Comparison of ENCODE assay signal across 9 mouse cellular contexts in the genomic region with DNA sequence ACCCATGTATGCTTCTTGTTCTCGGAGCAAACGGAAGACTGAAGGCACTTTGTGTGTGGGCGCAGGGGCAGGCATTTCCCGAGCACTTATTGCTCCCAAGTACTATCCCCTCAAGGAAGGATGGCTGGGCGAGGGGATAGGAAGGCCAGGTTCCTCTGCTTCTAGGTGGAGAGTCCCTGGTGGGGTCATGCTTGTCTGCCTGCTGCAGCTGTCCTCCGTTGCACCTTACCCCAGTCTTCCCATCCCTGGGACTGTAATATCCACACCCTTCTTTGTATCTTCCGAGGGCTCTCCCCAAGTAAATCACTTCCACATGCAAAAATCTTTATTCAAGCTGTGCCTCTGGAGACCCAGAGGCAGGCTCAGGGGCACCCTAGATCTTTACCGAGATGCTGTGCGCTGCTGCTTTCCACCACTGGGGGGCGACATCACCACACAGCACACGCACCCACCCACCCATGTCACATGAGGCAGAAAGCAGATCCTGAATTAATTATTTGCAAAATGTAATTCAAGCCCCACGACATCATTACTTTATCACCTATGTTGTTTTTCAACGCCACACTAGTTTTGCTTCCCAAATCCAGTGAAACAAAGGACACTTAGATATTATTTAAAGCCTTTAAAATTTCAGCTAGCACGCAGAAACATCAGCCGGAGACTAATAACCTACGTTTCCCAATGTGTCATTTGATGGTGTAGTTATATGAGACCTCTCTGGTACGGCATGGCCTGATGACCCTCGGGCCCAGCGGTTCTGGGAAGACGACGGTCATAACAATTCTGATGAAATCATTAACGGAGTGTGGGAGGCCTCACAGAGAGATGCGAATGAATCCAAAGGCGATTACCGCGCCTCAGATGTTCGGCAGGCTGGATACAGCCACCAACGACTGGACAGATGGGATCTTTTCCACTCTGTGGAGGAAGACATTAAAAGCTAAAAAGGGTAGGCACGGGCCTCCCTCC.
DNase-seq lines count a peak whose midpoint lies in the region; ATAC-seq and TF ChIP-seq lines count a peak whose summit lies in the region.
"Had no signal": no experiment of that assay in that cellular context is flagged by ENCODE, and none has a peak within 500 bp of the region (broad histone marks: within the 10 kb centered on the region; RNA-seq: fewer than 3 reads in every experiment).

No protein-coding gene starts in this region.

- H3K9ac ChIP-seq in intestine, postnatal 0 days (ENCODE audit: low read depth, low read length), result no peak overlapping the region
- no peak overlapping the region for H3K9ac ChIP-seq in intestine, embryonic 15.5 days
- H3K9ac ChIP-seq in hindbrain, embryonic 12.5 days, result no peak overlapping the region

- peak; percentile 95 for TF ChIP-seq CTCF in intestine, postnatal 0 days (IDR thresholded peaks at IDR 0.05; ENCODE audit: low read depth)

- no peak overlapping the region for H3K4me2 ChIP-seq in intestine, postnatal 0 days (replicated peaks; ENCODE audit: low read depth)
- H3K4me2 ChIP-seq in intestine, embryonic 15.5 days (replicated peaks), result no peak overlapping the region
- H3K4me2 ChIP-seq in hindbrain, embryonic 12.5 days (replicated peaks), result no peak overlapping the region

- no peaks in the 10 kb centered on the region for H3K27me3 ChIP-seq in intestine, postnatal 0 days (replicated peaks; ENCODE audit: control insufficient read depth, insufficient read depth, low read length)
- H3K27me3 ChIP-seq in intestine, embryonic 15.5 days (replicated peaks), result no peaks in the 10 kb centered on the region
- H3K27me3 ChIP-seq in hindbrain, embryonic 12.5 days, result no peaks in the 10 kb centered on the region

- no peak overlapping the region for H3K4me3 ChIP-seq in intestine, postnatal 0 days (ENCODE audit: low read depth, low read length)
- H3K4me3 ChIP-seq in intestine, embryonic 15.5 days (replicated peaks), result no peak overlapping the region
- no peak overlapping the region for H3K4me3 ChIP-seq in hindbrain, embryonic 12.5 days
- H3K4me3 ChIP-seq: erythroblast, embryonic 14.5 days had no signal

- H3K4me1 ChIP-seq in intestine, postnatal 0 days (replicated peaks; ENCODE audit: control insufficient read depth, insufficient read depth, low read length), result no peaks in the 10 kb centered on the region
- H3K4me1 ChIP-seq in intestine, embryonic 15.5 days (replicated peaks), result no peaks in the 10 kb centered on the region
- H3K4me1 ChIP-seq in hindbrain, embryonic 12.5 days, result peaks cover 12% of the 10 kb centered on the region; the same call in 1 of the 2 replicates

- intact Hi-C loops in left cerebral cortex, postnatal 14 days (cut with DNase I), result loop anchor here (5.0 kb wide), 2 partner anchors 56 to 201 kb away; no protein-coding TSS in a partner anchor

- peak; percentile 82 for DNase-seq in ZHBTc4 (ENCODE audit: low read depth, low spot score)
- peak; percentile 74 for DNase-seq in embryo, embryonic 10.5 days (ENCODE audit: low spot score)
- DNase-seq in left cerebral cortex, postnatal 14 days (ENCODE audit: low spot score in 2 of 2), result peak; percentile 85 to 90
- peak; percentile 63 for DNase-seq in naive thymus-derived CD4-positive, alpha-beta T cell, adult 2 months (ENCODE audit: low read depth)
- DNase-seq in testis, postnatal 10 days (ENCODE audit: low spot score), result peak; percentile 82

- H3K36me3 ChIP-seq in intestine, postnatal 0 days (ENCODE audit: control insufficient read depth, insufficient read depth), result no peaks in the 10 kb centered on the region
- no peaks in the 10 kb centered on the region for H3K36me3 ChIP-seq in intestine, embryonic 15.5 days
- H3K36me3 ChIP-seq in hindbrain, embryonic 12.5 days, result no peaks in the 10 kb centered on the region

- 60% methylated on average over 29 of the region's 29 CpGs for WGBS in intestine, postnatal 0 days
- 61% methylated on average over 29 of the region's 29 CpGs for WGBS in intestine, embryonic 15.5 days
- 54% methylated on average over 29 of the region's 29 CpGs for WGBS in hindbrain, embryonic 12.5 days

- no peaks in the 10 kb centered on the region for H3K9me3 ChIP-seq in intestine, postnatal 0 days (ENCODE audit: control insufficient read depth)
- no peaks in the 10 kb centered on the region for H3K9me3 ChIP-seq in intestine, embryonic 15.5 days
- H3K9me3 ChIP-seq in hindbrain, embryonic 12.5 days (replicated peaks), result no peaks in the 10 kb centered on the region

- no peak overlapping the region for H3K27ac ChIP-seq in intestine, postnatal 0 days (ENCODE audit: low read depth, low read length)
- H3K27ac ChIP-seq in intestine, embryonic 15.5 days, result no peak overlapping the region
- no peak overlapping the region for H3K27ac ChIP-seq in hindbrain, embryonic 12.5 days

- ATAC-seq in intestine, postnatal 0 days, result no peak
- no peak for ATAC-seq in intestine, embryonic 15.5 days
- peak; percentile 58; the same call in 1 of the 2 replicates for ATAC-seq in hindbrain, embryonic 12.5 days (ENCODE audit: low FRiP score)
